Mouse (Mus musculus) stomach, embryonic 15.5 days (tissue): ENCODE data around the gene Gpr161. TPM values are rescaled to one million over a fixed set of nuclear protein-coding genes. Genes with fewer than 3 reads are reported as not detected.
"Not testable (repeated sequence)": the region's sequence is repeated elsewhere in the genome, so short reads cannot be mapped to it uniquely, and the experiment has no call there.

Experiments used
- ATAC-seq: fragments of 200-750 bp; cut with Nextera tagmentation; 2 replicates; pipeline ENCODE4 v1.8.0; 2017; ENCODE audit warnings: low read depth, moderate number of reproducible peaks, moderate TSS enrichment; ENCODE audit not compliant: insufficient read depth, low FRiP score
- H3K27ac ChIP-seq: fragments of 300-500 bp; sonication (generic); 2 replicates; pipeline ENCODE4 v1.5.1; 2015; ENCODE audit warnings: mild to moderate bottlenecking, inconsistent platforms
- H3K27me3 ChIP-seq: fragments of 300-500 bp; sonication (generic); replicated peaks from 2 replicates; pipeline ENCODE4 v1.6.1; 2015; ENCODE audit warnings: inconsistent platforms
- H3K36me3 ChIP-seq: fragments of 300-500 bp; sonication (generic); 2 replicates; pipeline ENCODE4 v1.6.1; 2015; ENCODE audit warnings: inconsistent platforms
- H3K4me1 ChIP-seq: fragments of 300-500 bp; sonication (generic); 2 replicates; pipeline ENCODE4 v1.6.1; 2015; ENCODE audit warnings: inconsistent platforms
- H3K4me2 ChIP-seq: fragments of 300-500 bp; sonication (generic); 2 replicates; pipeline ENCODE4 v1.6.1; 2015; ENCODE audit warnings: mild to moderate bottlenecking, inconsistent platforms
- H3K4me3 ChIP-seq: fragments of 300-500 bp; sonication (generic); replicated peaks from 2 replicates; pipeline ENCODE4 v1.5.1; 2015; ENCODE audit warnings: inconsistent platforms
- H3K9ac ChIP-seq: fragments of 300-500 bp; sonication (generic); 2 replicates; pipeline ENCODE4 v1.6.1; 2015; ENCODE audit warnings: inconsistent platforms
- H3K9me3 ChIP-seq: fragments of 300-500 bp; sonication (generic); 2 replicates; pipeline ENCODE4 v1.6.1; 2016; ENCODE audit warnings: inconsistent platforms
- WGBS: fragments of 180-500 bp; shearing (Covaris S2); methylation state at CpG from one replicate; pipeline ENCODE4 v1.1.7; 2015; 5-methylcytosine and 5-hydroxymethylcytosine counted together
- polyA plus RNA-seq: library from polyadenylated mRNA; unstranded; fragments of >200 nt; fragmentation: Nextera tagmentation; extraction: Ambion mirVana; gene quantifications from 2 replicates; pipeline ENCODE4 v1.2.1, GENCODE M21; 2015

Gene Gpr161
- polyA plus RNA-seq, 1 experiment from 2014 or later: 1.2 TPM

- H3K9ac ChIP-seq: no peak overlapping the region
- 60% methylated on average over 13 of the region's 13 CpGs for WGBS
- peak; percentile 43 for ATAC-seq
Measured at GRCm38 (mm10) chr1:165321393-165321861, 25.8 kb downstream of the Gpr161 start.

GRCm38 (mm10) chr1:165321891-165322290 is 26.3 kb downstream of the Gpr161 start:
- WGBS: 72% methylated on average over 7 of the region's 7 CpGs
- Histone ChIP-seq H3K9me3 (no peaks in the 10 kb centered on the region), H3K9ac (no peak overlapping the region), H3K4me3 (no peak overlapping the region), H3K27me3 (no peaks in the 10 kb centered on the region), H3K27ac (peak overlapping the region; percentile 77; the same call in 1 of the 2 replicates), H3K36me3 (peaks cover 3% of the 10 kb centered on the region; the same call in 1 of the 2 replicates), H3K4me2 (no peak overlapping the region), H3K4me1 (peaks cover 9% of the 10 kb centered on the region; the same call in 1 of the 2 replicates)
- ATAC-seq: peak; percentile 16; the same call in 1 of the 2 replicates

More at GRCm38 (mm10) chr1:165321393-165321861, 25.8 kb downstream of the Gpr161 start:
- Histone ChIP-seq H3K27me3 (no peaks in the 10 kb centered on the region), H3K4me3 (no peak overlapping the region), H3K36me3 (peaks cover 3% of the 10 kb centered on the region; the same call in 1 of the 2 replicates), H3K27ac (peak overlapping the region; percentile 80), H3K4me1 (peaks cover 9% of the 10 kb centered on the region; the same call in 1 of the 2 replicates), H3K4me2 (no peak overlapping the region), H3K9me3 (no peaks in the 10 kb centered on the region)

DNA sequence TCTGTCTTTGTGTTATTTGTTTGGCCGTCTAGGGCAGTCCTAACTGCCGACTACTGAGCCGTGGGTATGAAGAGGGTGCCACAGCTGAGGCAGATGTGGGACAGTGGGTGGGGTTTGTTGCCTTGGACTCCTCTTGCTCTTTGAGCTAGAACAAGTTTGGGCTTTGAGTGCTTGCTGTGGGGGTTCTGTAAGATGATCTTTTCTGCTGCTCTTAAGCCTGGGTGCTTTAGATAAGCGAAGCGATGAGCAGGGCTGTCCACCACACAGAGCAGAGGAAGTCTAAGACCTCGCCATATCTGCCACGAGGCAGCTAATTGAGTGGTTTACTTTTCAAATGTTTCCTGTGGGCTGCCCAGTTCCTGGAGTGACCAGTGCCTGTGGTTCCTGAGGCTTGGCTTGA is 27.3 kb downstream of the Gpr161 start:
- ATAC-seq: no peak
- Histone ChIP-seq H3K4me2 (no peak overlapping the region), H3K4me3 (no peak overlapping the region), H3K36me3 (peaks cover 7% of the 10 kb centered on the region; the same call in 1 of the 2 replicates), H3K27ac (no peak overlapping the region), H3K4me1 (peaks cover 9% of the 10 kb centered on the region; the same call in 1 of the 2 replicates), H3K9me3 (no peaks in the 10 kb centered on the region), H3K9ac (no peak overlapping the region), H3K27me3 (no peaks in the 10 kb centered on the region)
- WGBS: 73% methylated on average over 7 of the region's 7 CpGs

- H3K27ac ChIP-seq: no peak overlapping the region
- H3K9ac ChIP-seq: no peak overlapping the region
- H3K9me3 ChIP-seq: no peaks in the 10 kb centered on the region
- H3K36me3 ChIP-seq: peaks cover 7% of the 10 kb centered on the region; the same call in 1 of the 2 replicates
- no peak overlapping the region for H3K4me3 ChIP-seq
- H3K4me2 ChIP-seq: no peak overlapping the region
- 52% methylated on average over 2 of the region's 2 CpGs for WGBS
- H3K27me3 ChIP-seq: no peaks in the 10 kb centered on the region
- H3K4me1 ChIP-seq: no peaks in the 10 kb centered on the region
- no peak for ATAC-seq
Measured at GRCm38 (mm10) chr1:165327370-165327769, 31.8 kb downstream of the Gpr161 start.

- Histone ChIP-seq H3K4me1 (no peaks in the 10 kb centered on the region), H3K27ac (no peak overlapping the region), H3K4me3 (no peak overlapping the region), H3K9me3 (no peaks in the 10 kb centered on the region), H3K4me2 (no peak overlapping the region), H3K27me3 (no peaks in the 10 kb centered on the region), H3K9ac (no peak overlapping the region), H3K36me3 (peaks cover 7% of the 10 kb centered on the region; the same call in 1 of the 2 replicates)
- ATAC-seq: no peak
- 50% methylated on average over 5 of the region's 5 CpGs for WGBS
Measured at GRCm38 (mm10) chr1:165327831-165328230, 32.2 kb downstream of the Gpr161 start.

DNA sequence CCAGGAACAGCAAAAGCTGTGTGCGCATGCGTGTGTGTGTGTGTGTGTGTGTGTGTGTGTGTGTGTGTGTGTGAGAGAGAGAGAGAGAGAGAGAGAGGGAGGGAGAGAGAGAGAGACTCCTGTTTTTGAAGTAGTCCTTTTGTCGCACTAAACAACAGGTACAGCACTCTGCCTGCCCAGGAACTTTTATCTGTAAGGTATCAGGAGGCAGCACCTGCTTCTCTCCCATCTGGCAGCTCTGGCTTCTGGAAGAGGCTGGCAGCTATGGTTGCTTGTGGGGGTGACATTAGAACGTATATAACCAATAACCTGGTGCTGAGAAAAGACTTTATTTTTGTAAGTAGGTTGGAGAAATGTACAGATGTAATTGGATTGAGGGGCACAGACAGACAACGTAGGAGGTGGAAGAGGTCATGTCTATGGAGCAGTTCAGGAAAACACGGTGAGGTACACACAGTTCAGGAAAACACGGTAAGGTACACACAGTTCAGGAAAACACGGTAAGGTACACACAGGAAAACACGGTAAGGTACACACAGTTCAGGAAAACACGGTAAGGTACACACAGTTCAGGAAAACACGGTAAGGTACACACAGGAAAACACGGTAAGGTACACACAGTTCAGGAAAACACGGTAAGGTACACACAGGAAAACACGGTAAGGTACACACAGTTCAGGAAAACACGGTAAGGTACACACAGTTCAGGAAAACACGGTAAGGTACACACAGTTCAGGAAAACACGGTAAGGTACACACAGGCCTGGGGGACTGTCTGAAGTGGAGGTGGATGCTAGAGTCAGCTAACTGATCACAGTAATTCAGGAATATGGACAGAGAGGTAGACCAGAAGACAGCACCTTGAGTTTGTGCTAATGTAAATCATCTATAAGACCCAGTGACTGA is 33.0 kb downstream of the Gpr161 start:
- not testable (repeated sequence) for H3K27ac ChIP-seq, H3K4me1 ChIP-seq, ATAC-seq, H3K9ac ChIP-seq, H3K4me2 ChIP-seq, H3K27me3 ChIP-seq, H3K4me3 ChIP-seq, H3K36me3 ChIP-seq, H3K9me3 ChIP-seq
- 90% methylated on average over 17 of the region's 17 CpGs for WGBS

GRCm38 (mm10) chr1:165330859-165331258 is 35.3 kb downstream of the Gpr161 start:
- Histone ChIP-seq H3K9ac (no peak overlapping the region), H3K4me1 (no peaks in the 10 kb centered on the region), H3K4me2 (no peak overlapping the region), H3K4me3 (no peak overlapping the region), H3K9me3 (no peaks in the 10 kb centered on the region), H3K27ac (no peak overlapping the region), H3K27me3 (no peaks in the 10 kb centered on the region), H3K36me3 (0 out of 2 replicates have a peak, but pooled peaks cover 3% of the 10 kb centered on the region)
- no peak for ATAC-seq

- Histone ChIP-seq H3K4me1 (no peaks in the 10 kb centered on the region), H3K27ac (no peak overlapping the region), H3K4me3 (no peak overlapping the region), H3K36me3 (0 out of 2 replicates have a peak, but pooled peaks cover 1% of the 10 kb centered on the region), H3K4me2 (no peak overlapping the region), H3K9ac (no peak overlapping the region), H3K9me3 (no peaks in the 10 kb centered on the region), H3K27me3 (no peaks in the 10 kb centered on the region)
- no peak for ATAC-seq
- 75% methylated on average over 3 of the region's 3 CpGs for WGBS
Measured at GRCm38 (mm10) chr1:165332797-165333196, 37.2 kb downstream of the Gpr161 start.

- H3K27ac ChIP-seq: no peak overlapping the region
- H3K36me3 ChIP-seq: no peaks in the 10 kb centered on the region
- no peaks in the 10 kb centered on the region for H3K27me3 ChIP-seq
- H3K4me2 ChIP-seq: no peak overlapping the region
- ATAC-seq: no peak
- H3K9me3 ChIP-seq: no peaks in the 10 kb centered on the region
- H3K9ac ChIP-seq: no peak overlapping the region
- 73% methylated on average over 7 of the region's 7 CpGs for WGBS
- no peak overlapping the region for H3K4me3 ChIP-seq
- H3K4me1 ChIP-seq: no peaks in the 10 kb centered on the region
Measured at GRCm38 (mm10) chr1:165342126-165342525, 46.5 kb downstream of the Gpr161 start.

DNA sequence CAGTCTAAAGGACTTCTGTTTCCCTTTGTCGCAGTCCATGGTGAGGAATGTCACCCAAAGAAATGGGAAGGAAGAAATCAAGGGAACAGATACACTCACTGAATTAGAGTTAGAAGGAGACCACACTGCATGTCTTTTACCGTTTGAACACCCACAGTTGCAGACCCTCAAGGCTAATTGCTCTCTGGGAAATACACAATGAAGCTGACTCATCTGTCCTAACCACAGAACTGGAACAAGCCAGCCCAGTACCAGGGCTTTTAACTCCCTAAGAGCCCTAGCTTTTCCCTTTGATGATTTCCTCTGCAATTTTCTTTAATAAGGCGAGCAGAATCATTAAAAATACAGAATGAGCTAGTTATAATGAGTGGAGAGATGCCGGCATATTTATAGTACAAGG is 48.9 kb downstream of the Gpr161 start:
- H3K4me3 ChIP-seq: no peak overlapping the region
- H3K4me2 ChIP-seq: no peak overlapping the region
- no peaks in the 10 kb centered on the region for H3K36me3 ChIP-seq
- H3K9ac ChIP-seq: no peak overlapping the region
- no peak for ATAC-seq
- H3K27ac ChIP-seq: no peak overlapping the region
- 63% methylated on average over 4 of the region's 4 CpGs for WGBS
- no peaks in the 10 kb centered on the region for H3K27me3 ChIP-seq
- H3K4me1 ChIP-seq: no peaks in the 10 kb centered on the region
- H3K9me3 ChIP-seq: no peaks in the 10 kb centered on the region

GRCm38 (mm10) chr1:165348627-165349026 is 53.0 kb downstream of the Gpr161 start:
- peak overlapping the region; percentile 4; the same call in 1 of the 2 replicates for H3K27ac ChIP-seq
- H3K4me3 ChIP-seq: no peak overlapping the region
- peak; percentile 78; the same call in 1 of the 2 replicates for ATAC-seq
- H3K4me2 ChIP-seq: no peak overlapping the region
- H3K4me1 ChIP-seq: no peaks in the 10 kb centered on the region
- H3K27me3 ChIP-seq: no peaks in the 10 kb centered on the region
- H3K9ac ChIP-seq: no peak overlapping the region
- H3K36me3 ChIP-seq: no peaks in the 10 kb centered on the region
- no peaks in the 10 kb centered on the region for H3K9me3 ChIP-seq

- Histone ChIP-seq H3K27me3 (no peaks in the 10 kb centered on the region), H3K9me3 (no peaks in the 10 kb centered on the region), H3K4me3 (no peak overlapping the region), H3K4me2 (no peak overlapping the region), H3K36me3 (no peaks in the 10 kb centered on the region), H3K27ac (no peak overlapping the region), H3K9ac (no peak overlapping the region), H3K4me1 (no peaks in the 10 kb centered on the region)
- WGBS: 19% methylated on average over 2 of the region's 2 CpGs
- no peak for ATAC-seq
Measured at GRCm38 (mm10) chr1:165356347-165356746, 60.8 kb downstream of the Gpr161 start.
